Comparison of ENCODE assay signal across 28 mouse cellular contexts in genomic region chr10:79623950-79624349, GRCm38 (mm10). TPM values are rescaled to one million over a fixed set of nuclear protein-coding genes. Genes with fewer than 3 reads are reported as not detected.
DNase-seq lines count a peak whose midpoint lies in the region; ATAC-seq and TF ChIP-seq lines count a peak whose summit lies in the region.
"Had no signal": no experiment of that assay in that cellular context is flagged by ENCODE, and none has a peak within 500 bp of the region (broad histone marks: within the 10 kb centered on the region; RNA-seq: fewer than 3 reads in every experiment).

No protein-coding gene starts in this region.

- H3K4me1 ChIP-seq in hindbrain, embryonic 13.5 days (replicated peaks) = peaks cover 11% of the 10 kb centered on the region; the same call in 1 of the 2 replicates
- H3K4me1 ChIP-seq in hindbrain, embryonic 16.5 days (ENCODE audit: control insufficient read depth, insufficient read depth, low read depth, low read length) = no peaks in the 10 kb centered on the region
- H3K4me1 ChIP-seq: embryonic facial prominence, embryonic 12.5 days; hindbrain, embryonic 15.5 days; limb, embryonic 12.5 days; liver, embryonic 13.5 days; neural tube, embryonic 12.5 days had no signal

- peak overlapping the region; percentile 20; the same call in 1 of the 2 replicates for H3K9ac ChIP-seq in hindbrain, embryonic 13.5 days
- H3K9ac ChIP-seq in hindbrain, embryonic 16.5 days (ENCODE audit: low read depth, low read length) = no peak overlapping the region
- H3K9ac ChIP-seq: embryonic facial prominence, embryonic 12.5 days; hindbrain, embryonic 15.5 days; kidney, embryonic 15.5 days; limb, embryonic 12.5 days; liver, embryonic 13.5 days; lung, embryonic 14.5 days; neural tube, embryonic 12.5 days had no signal

- no peak overlapping the region for H3K27ac ChIP-seq in hindbrain, embryonic 13.5 days
- no peak overlapping the region for H3K27ac ChIP-seq in hindbrain, embryonic 16.5 days (ENCODE audit: low read depth, low read length)
- H3K27ac ChIP-seq: embryonic facial prominence, embryonic 12.5 days; hindbrain, embryonic 15.5 days; kidney, embryonic 15.5 days; limb, embryonic 12.5 days; liver, embryonic 13.5 days; neural tube, embryonic 12.5 days had no signal

- H3K4me2 ChIP-seq in hindbrain, embryonic 13.5 days = no peak overlapping the region
- no peak overlapping the region for H3K4me2 ChIP-seq in hindbrain, embryonic 16.5 days (ENCODE audit: low read length)
- H3K4me2 ChIP-seq: embryonic facial prominence, embryonic 12.5 days; hindbrain, embryonic 15.5 days; kidney, embryonic 15.5 days; limb, embryonic 12.5 days; liver, embryonic 13.5 days; lung, embryonic 14.5 days; neural tube, embryonic 12.5 days had no signal

- DNase-seq in cerebellum, postnatal 14 days = peak; percentile 50 to 57
- DNase-seq in cerebellum, adult 11 months = no peak
- DNase-seq in gastrocnemius, postnatal 10 days = peak; percentile 36
- DNase-seq in gastrocnemius, postnatal 36 days = no peak
- peak; percentile 4 for DNase-seq in brain, embryonic 14.5 days (ENCODE audit: low read depth)
- no peak for DNase-seq in thymus, postnatal 36 days
- DNase-seq: adrenal gland, postnatal 36 days; kidney, postnatal 4 days; layer of hippocampus, adult 9-11 months; liver, embryonic 13.5 days; lung, embryonic 14.5 days; lung, postnatal 4 days; right cerebral cortex, postnatal 4 days had no signal

- no peak for ATAC-seq in hindbrain, embryonic 13.5 days (ENCODE audit: low FRiP score)
- ATAC-seq in hindbrain, embryonic 16.5 days = no peak
- ATAC-seq: forebrain, embryonic 14.5 days; intestine, embryonic 16.5 days had no signal

- peaks cover 50% of the 10 kb centered on the region for H3K36me3 ChIP-seq in hindbrain, embryonic 13.5 days
- H3K36me3 ChIP-seq in hindbrain, embryonic 16.5 days (ENCODE audit: control insufficient read depth, insufficient read depth, low read length) = no peaks in the 10 kb centered on the region
- H3K36me3 ChIP-seq: hindbrain, embryonic 15.5 days; kidney, embryonic 15.5 days; limb, embryonic 12.5 days; liver, embryonic 13.5 days had no signal

- no peaks in the 10 kb centered on the region for H3K9me3 ChIP-seq in hindbrain, embryonic 13.5 days
- no peaks in the 10 kb centered on the region for H3K9me3 ChIP-seq in hindbrain, embryonic 16.5 days (ENCODE audit: control insufficient read depth, low read length)
- H3K9me3 ChIP-seq: embryonic facial prominence, embryonic 12.5 days; hindbrain, embryonic 15.5 days; kidney, embryonic 15.5 days; limb, embryonic 12.5 days; liver, embryonic 13.5 days; neural tube, embryonic 12.5 days had no signal

- no peak overlapping the region for H3K4me3 ChIP-seq in hindbrain, embryonic 13.5 days
- no peak overlapping the region for H3K4me3 ChIP-seq in hindbrain, embryonic 16.5 days (ENCODE audit: low read length)
- H3K4me3 ChIP-seq: embryonic facial prominence, embryonic 12.5 days; hindbrain, embryonic 15.5 days; kidney, embryonic 15.5 days; limb, embryonic 12.5 days; liver, embryonic 13.5 days; neural tube, embryonic 12.5 days had no signal

- no peak for TF ChIP-seq CTCF in brain, embryonic 14.5 days (IDR thresholded peaks at IDR 0.05; ENCODE audit: borderline replicate concordance, extremely low read depth, insufficient read depth, insufficient read length)

- WGBS in hindbrain, embryonic 13.5 days = 62% methylated on average over 12 of the region's 12 CpGs
- WGBS in hindbrain, embryonic 16.5 days = 51% methylated on average over 12 of the region's 12 CpGs

- intact Hi-C loops in gastrocnemius, postnatal 36 days (cut with DNase I) = no loop called here

- H3K27me3 ChIP-seq in hindbrain, embryonic 13.5 days = no peaks in the 10 kb centered on the region
- no peaks in the 10 kb centered on the region for H3K27me3 ChIP-seq in hindbrain, embryonic 16.5 days (replicated peaks; ENCODE audit: control insufficient read depth, insufficient read depth, low read length)
- H3K27me3 ChIP-seq: embryonic facial prominence, embryonic 12.5 days; hindbrain, embryonic 15.5 days; kidney, embryonic 15.5 days; neural tube, embryonic 12.5 days had no signal

- no peak for TF ChIP-seq POLR2A in brain, embryonic 14.5 days (IDR thresholded peaks at IDR 0.05; ENCODE audit: borderline replicate concordance, extremely low read depth, insufficient read depth, insufficient read length, poor library complexity, severe bottlenecking)

RNA-seq across cellular contexts. Expression of gene C2cd4c, which starts 10.1 kb away (rescaled TPM):
- total RNA-seq in gastrocnemius, postnatal 10 days (2021) = under 1 TPM; 0.07 to 0.16 TPM
- under 1 TPM; 0.10 to 0.25 TPM for total RNA-seq in gastrocnemius, postnatal 36 days (2021)
- polyA plus RNA-seq in hindbrain, embryonic 13.5 days (2015; fragmentation: Nextera tagmentation; extraction: Ambion mirVana) = 0.17 and 0.27 TPM in 2 replicates
- 0.62 and 0.70 TPM in 2 replicates for polyA plus RNA-seq in hindbrain, embryonic 16.5 days (2015; fragmentation: Nextera tagmentation; extraction: Ambion mirVana)
- 8.2 and 10.4 TPM in 2 replicates for polyA plus RNA-seq in brain, embryonic 14.5 days (2012; rRNA removed)
- total RNA-seq: MEL had no signal
- polyA plus RNA-seq: heart, embryonic 14.5 days; kidney, embryonic 15.5 days; limb, embryonic 12.5 days; liver, embryonic 13.5 days; lung, embryonic 14.5 days; neural tube, embryonic 12.5 days; thymus, postnatal 0 days had no signal

RNA-seq across cellular contexts. Expression of gene Shc2, which starts 13.8 kb away (rescaled TPM):
- total RNA-seq in gastrocnemius, postnatal 10 days (2021) = 1 to 10 TPM; 2.7 to 5.3 TPM
- total RNA-seq in gastrocnemius, postnatal 36 days (2021) = 1 to 10 TPM; 2.3 to 2.5 TPM
- polyA plus RNA-seq in hindbrain, embryonic 13.5 days (2015; fragmentation: Nextera tagmentation; extraction: Ambion mirVana) = 24.5 and 26.5 TPM in 2 replicates
- 13.7 and 27.7 TPM in 2 replicates for polyA plus RNA-seq in hindbrain, embryonic 16.5 days (2015; fragmentation: Nextera tagmentation; extraction: Ambion mirVana)
- polyA plus RNA-seq in brain, embryonic 14.5 days (2012; rRNA removed) = 48.1 and 54.9 TPM in 2 replicates
- total RNA-seq: CH12.LX, MEL had no signal

RNA-seq across cellular contexts. Expression of gene Odf3l2, which starts 21.6 kb away (rescaled TPM):
- total RNA-seq in gastrocnemius, postnatal 10 days (2021) = under 1 TPM; 0.26 to 0.97 TPM
- 10 to 100 TPM; 55.1 to 58.1 TPM for total RNA-seq in gastrocnemius, postnatal 36 days (2021)
- not detected in 2 replicates for polyA plus RNA-seq in hindbrain, embryonic 13.5 days (2015; fragmentation: Nextera tagmentation; extraction: Ambion mirVana)
- 0.37 and 0.89 TPM in 2 replicates for polyA plus RNA-seq in hindbrain, embryonic 16.5 days (2015; fragmentation: Nextera tagmentation; extraction: Ambion mirVana)
- 0.11 TPM in 1 of 2 replicates, not detected in the other for polyA plus RNA-seq in brain, embryonic 14.5 days (2012; rRNA removed)
- total RNA-seq: adrenal gland, postnatal 36 days; CH12.LX; MEL had no signal
- polyA plus RNA-seq: embryonic facial prominence, embryonic 12.5 days; heart, embryonic 14.5 days; intestine, embryonic 16.5 days; kidney, embryonic 15.5 days; limb, embryonic 12.5 days; liver, embryonic 13.5 days; lung, embryonic 14.5 days; neural tube, embryonic 12.5 days; stomach, embryonic 16.5 days; thymus, postnatal 0 days had no signal

RNA-seq across cellular contexts. Expression of gene Theg, which starts 36.8 kb away (rescaled TPM):
- total RNA-seq in gastrocnemius, postnatal 10 days (2021) = not detected
- not detected for total RNA-seq in gastrocnemius, postnatal 36 days (2021)
- not detected in 2 replicates for polyA plus RNA-seq in hindbrain, embryonic 13.5 days (2015; fragmentation: Nextera tagmentation; extraction: Ambion mirVana)
- not detected in 2 replicates for polyA plus RNA-seq in hindbrain, embryonic 16.5 days (2015; fragmentation: Nextera tagmentation; extraction: Ambion mirVana)
- not detected in 2 replicates for polyA plus RNA-seq in brain, embryonic 14.5 days (2012; rRNA removed)
- total RNA-seq: adrenal gland, postnatal 36 days; CH12.LX; MEL had no signal
- polyA plus RNA-seq: embryonic facial prominence, embryonic 12.5 days; forebrain, embryonic 14.5 days; heart, embryonic 14.5 days; hindbrain, embryonic 15.5 days; intestine, embryonic 16.5 days; kidney, embryonic 15.5 days; limb, embryonic 12.5 days; liver, embryonic 13.5 days; lung, embryonic 14.5 days; neural tube, embryonic 12.5 days; stomach, embryonic 16.5 days; thymus, postnatal 0 days had no signal

RNA-seq across cellular contexts. Expression of gene Madcam1, which starts 40.4 kb away (rescaled TPM):
- not detected for total RNA-seq in gastrocnemius, postnatal 10 days (2021)
- total RNA-seq in gastrocnemius, postnatal 36 days (2021) = not detected
- 0.87 and 0.88 TPM in 2 replicates for polyA plus RNA-seq in hindbrain, embryonic 13.5 days (2015; fragmentation: Nextera tagmentation; extraction: Ambion mirVana)
- polyA plus RNA-seq in hindbrain, embryonic 16.5 days (2015; fragmentation: Nextera tagmentation; extraction: Ambion mirVana) = 0.99 and 1.5 TPM in 2 replicates
- 0.87 and 1.1 TPM in 2 replicates for polyA plus RNA-seq in brain, embryonic 14.5 days (2012; rRNA removed)
- total RNA-seq: adrenal gland, postnatal 36 days; MEL had no signal
- polyA plus RNA-seq: cortical plate, adult 2 months had no signal

Comparison
In these comparisons a context has a peak if more than half of its experiments do, and no peak if none do; other contexts are left out.
1. DNase-seq: peak in cerebellum, postnatal 14 days (2 of 2), gastrocnemius, postnatal 10 days (single experiment) and brain, embryonic 14.5 days (single experiment); none in cerebellum, adult 11 months (single experiment), gastrocnemius, postnatal 36 days (0 of 2) and thymus, postnatal 36 days (0 of 2).